Mouse (Mus musculus) adrenal gland, adult (tissue): ENCODE results near the gene Iqcf5.
A peak's percentile ranks its signal among the peaks of the same experiment; 100 is the strongest.

Experiments
- DNase-seq, 2 experiments: peaks; one replicate each; pipeline ENCODE4 v3.0.0; 2022 to 2023; ENCODE audit warnings: low spot score in 1 of 2; ENCODE audit not compliant: inconsistent age in 2 of 2

Iqcf5 gene

GRCm38 (mm10) chr9:106514273-106514672 is at the start of gene Iqcf5:
Gene Iqcf5 (plus strand): TSS chr9:106514573.
- DNase-seq = no peak

DNA sequence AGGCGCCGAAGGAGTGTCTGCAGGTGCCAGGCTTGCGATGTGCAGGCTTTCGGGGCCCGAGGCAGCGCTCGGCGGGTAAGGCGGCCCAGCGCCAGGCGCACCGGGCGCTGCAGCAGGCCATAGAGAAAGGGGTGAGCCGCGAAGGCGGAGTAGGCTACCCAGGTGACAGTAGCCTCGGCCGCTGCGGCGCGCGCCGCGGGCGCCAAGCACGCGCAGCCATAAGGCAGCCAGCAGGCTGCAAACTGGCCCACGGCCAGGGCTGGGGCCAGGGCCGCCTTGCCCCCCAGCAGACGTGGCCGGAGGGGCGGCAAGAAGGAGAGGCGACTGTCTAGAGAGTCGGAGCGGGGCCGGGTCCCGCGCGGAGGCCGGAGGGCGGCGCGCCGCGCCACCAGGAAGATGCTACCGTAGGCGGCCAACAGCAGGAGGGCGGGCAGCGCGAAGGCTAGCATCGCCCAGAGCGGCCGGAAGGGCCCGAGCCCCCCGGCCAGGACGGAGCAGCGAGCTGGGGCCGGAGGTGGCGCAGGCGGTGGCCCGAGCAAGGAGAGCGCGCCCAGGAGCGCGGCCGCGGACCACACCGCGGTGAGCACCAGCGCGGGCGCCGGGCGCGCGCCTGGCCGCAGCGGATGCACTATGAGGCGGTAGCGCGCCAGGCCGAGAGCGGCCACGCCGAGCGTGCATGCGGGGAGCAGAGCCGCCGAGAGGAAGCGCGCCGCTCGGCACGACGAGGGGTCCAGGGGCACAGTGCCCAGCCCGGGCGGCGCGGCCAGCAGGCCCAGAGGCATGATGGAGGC is 49.4 kb upstream of the Iqcf5 start:
- peak; percentile 56 to 76 for DNase-seq

GRCm38 (mm10) chr9:106465571-106466200 is 48.7 kb upstream of the Iqcf5 start, which contains the start of gene Gpr62:
Gene Gpr62 (minus strand): TSS chr9:106465938.
- no peak for DNase-seq

- DNase-seq = no peak
These were observed 47.7 kb upstream of the Iqcf5 start for GRCm38 (mm10) chr9:106466721-106467120.

GRCm38 (mm10) chr9:106467746-106468145 is 46.6 kb upstream of the Iqcf5 start:
- peak in 1 of 2 experiments; percentile 16 for DNase-seq

GRCm38 (mm10) chr9:106469317-106469716 is 45.1 kb upstream of the Iqcf5 start:
- peak in 1 of 2 experiments; percentile 41 for DNase-seq

DNA sequence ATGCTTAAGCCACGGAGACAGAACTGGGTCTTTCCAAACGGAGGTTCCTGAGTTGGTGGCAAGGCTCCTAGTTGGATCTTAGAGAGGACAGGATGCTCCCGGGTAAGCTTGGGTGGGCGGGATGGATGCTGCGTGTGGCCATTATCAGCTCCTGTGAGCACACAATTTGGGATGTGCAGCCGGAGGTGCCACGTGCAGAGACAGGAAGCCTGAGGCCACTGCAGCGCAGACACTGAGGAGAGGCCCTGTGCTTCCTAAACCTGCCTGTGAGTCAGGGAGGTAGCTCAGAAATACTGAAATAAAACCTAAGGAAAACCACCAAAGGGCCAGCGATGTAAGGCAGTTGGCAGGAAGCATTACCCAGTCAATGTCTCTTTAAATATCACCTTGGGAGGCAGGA is 44.6 kb upstream of the Iqcf5 start:
- DNase-seq = peak in 1 of 2 experiments; percentile 3

- DNase-seq = peak; percentile 15 to 23
These were observed 43.2 kb upstream of the Iqcf5 start for GRCm38 (mm10) chr9:106470991-106471750.

DNA sequence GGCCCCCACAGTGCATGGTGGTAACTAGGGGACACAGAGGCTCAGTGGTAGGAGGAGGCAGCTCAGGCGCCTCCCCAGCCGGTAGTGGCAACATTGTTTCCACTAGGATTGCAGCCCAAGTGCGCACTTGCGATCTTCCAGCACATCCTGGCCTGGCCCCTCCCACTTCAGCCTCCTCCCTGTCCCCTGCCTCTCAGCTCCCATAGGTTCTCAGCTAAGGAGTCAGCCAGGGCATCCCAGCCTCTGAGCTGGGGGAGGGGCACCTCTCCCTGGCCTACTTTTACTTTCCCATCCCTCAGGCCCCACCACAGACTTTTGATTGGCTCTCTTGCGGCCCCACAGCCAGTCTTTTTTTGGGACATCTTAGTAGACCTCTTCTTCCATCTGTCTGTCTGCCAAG is 42.5 kb upstream of the Iqcf5 start:
- DNase-seq = peak; percentile 71 to 73

- DNase-seq = peak in 1 of 2 experiments; percentile 17
These were observed 42.1 kb upstream of the Iqcf5 start for GRCm38 (mm10) chr9:106472321-106472720.

DNA sequence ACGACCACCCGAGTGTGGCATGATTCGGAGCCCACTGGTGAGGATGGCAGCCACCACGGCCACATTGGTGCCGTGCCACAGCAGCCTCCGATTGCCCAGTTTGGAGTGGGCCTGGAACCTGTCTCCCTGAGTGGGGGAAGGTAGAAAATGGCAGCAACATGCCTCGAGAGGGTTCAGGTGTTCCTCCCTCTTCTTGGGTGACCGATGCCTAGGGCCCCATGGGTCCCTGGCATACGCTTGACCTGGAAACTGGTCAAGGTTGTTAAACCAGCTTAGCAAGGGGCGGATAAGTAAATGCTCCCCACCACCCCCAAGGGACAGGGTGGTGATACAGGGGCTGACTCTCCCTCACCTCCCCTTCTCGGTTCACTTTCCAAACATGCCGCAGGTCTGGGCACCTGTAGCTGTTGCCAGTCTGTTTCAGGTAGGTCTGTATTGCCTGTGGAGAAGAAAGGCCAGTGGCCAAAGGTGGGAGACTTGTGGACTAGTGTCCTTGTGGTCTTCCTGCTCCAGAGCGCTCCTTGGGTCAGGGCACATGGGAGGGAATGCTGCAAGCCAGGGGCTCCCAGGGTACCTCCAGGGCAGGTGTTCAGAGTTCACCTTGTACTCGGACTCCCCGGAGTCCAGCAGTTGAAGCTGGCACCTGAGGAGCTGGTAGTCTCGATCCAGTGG is 41.2 kb upstream of the Iqcf5 start:
- DNase-seq = peak in 1 of 2 experiments; percentile 39

DNA sequence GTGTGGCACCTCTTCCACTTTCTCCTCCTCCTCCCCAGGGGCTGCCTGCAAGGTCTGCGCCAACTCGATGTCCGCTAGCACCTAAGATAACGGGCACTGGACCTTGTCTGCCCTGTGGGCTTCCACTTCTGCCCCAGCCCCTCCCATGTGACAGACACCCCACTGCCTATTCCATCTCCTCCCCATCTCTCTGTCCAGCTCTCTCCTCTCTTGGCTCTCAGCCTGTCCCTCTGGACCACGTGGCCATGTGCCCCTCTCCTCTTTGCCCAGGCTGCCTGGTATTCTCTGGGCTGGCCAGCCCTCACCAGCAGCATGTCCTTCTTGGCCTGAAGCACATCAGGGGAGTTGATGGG is 40.6 kb upstream of the Iqcf5 start:
- peak; percentile 34 to 52 for DNase-seq

GRCm38 (mm10) chr9:106474456-106474855 is 39.9 kb upstream of the Iqcf5 start:
- DNase-seq = peak; percentile 78 to 91

- peak; percentile 46 to 57 for DNase-seq
These were observed 39.3 kb upstream of the Iqcf5 start for GRCm38 (mm10) chr9:106475046-106475445.

DNA sequence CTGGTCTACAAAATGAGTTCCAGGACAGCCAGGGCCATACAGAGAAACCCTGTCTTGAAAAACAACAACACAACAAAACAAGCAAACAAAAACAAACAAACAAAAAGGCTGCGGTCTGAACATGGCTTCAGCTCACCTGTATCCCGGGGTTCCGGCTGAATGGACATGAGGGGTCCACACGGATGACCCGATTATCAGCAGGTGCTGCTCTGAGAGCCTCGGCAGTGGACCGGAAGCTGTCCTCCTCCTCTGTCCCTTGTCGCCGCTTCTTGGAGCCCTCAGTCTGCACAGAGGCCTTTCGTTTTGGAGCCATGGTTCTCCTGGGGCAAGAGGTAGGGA is 38.7 kb upstream of the Iqcf5 start, which contains the start of gene Rrp9:
Gene Rrp9, plus strand, starts transcription at position 301 of the 339 bp plus-strand sequence.
- no peak for DNase-seq

DNA sequence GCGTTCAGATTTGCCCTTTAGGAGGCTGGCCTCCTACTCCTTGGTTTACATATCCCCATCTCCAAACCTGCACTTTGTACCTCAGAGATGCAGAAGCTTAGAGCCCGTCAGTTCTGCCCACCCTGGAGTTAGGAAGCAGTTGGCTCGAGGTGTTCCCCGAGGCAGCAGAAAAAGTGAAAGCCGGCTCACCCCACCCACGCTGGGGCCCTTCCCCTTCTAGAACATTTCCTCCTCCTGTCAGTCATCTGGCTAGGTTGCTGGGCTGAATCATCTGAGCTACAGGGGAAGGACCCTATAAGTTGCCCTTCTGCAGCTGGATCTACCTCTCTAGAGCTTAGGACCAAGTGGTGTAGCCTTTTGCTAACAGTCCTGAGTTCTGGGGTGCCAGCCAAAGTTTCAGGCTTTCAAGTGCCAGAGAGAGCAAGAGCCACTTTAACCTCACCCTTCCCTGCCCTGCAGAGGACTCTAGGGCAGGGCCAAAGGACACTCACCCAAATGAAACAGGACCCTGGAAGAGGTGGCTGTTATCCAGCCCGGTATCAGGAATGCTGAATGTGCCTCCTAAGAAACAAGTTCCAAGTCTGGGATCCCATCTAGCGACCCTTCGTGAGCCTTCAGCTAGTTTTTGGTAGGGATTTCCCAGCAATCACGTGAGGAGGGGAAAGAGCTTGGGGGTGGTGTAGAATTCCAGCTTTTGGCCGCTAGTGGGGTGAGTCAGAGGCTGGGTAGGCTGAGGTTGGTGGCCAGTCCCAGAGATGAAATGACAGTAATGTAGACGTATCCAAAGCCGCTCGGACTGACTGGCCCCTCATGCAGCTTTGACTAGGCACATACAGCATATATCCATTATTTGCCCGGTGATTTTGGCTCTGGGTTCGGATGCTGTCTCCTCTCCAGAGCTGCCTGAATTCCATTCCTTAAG is 38.1 kb upstream of the Iqcf5 start:
- DNase-seq = peak; percentile 83 to 94

GRCm38 (mm10) chr9:106476924-106477484 is 37.4 kb upstream of the Iqcf5 start, which contains the start of gene Parp3:
Gene Parp3 (minus strand): TSS chr9:106476949.
- peak; percentile 100 for DNase-seq

DNA sequence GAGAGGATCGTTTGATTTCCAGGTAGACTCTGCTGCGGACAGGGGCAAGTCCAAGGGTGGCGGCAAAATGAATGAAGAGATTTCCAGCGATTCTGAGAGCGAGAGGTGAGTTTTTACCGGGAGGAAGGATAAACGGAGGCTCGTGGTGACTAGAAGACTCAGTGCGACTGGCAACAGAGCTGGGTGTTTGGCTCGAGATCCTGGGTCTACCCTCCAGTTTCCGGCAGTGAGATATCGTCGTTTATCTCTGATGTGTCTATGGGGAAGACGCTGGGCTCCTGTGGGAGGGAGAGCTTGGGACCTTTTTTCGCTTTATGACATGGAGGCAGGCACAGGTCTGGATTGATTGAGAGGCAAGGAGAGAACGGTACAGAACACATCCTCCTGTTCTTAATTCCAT is 36.7 kb upstream of the Iqcf5 start:
- peak in 1 of 2 experiments; percentile 51 for DNase-seq

GRCm38 (mm10) chr9:106478101-106478500 is 36.3 kb upstream of the Iqcf5 start:
- DNase-seq = peak in 1 of 2 experiments; percentile 7

DNA sequence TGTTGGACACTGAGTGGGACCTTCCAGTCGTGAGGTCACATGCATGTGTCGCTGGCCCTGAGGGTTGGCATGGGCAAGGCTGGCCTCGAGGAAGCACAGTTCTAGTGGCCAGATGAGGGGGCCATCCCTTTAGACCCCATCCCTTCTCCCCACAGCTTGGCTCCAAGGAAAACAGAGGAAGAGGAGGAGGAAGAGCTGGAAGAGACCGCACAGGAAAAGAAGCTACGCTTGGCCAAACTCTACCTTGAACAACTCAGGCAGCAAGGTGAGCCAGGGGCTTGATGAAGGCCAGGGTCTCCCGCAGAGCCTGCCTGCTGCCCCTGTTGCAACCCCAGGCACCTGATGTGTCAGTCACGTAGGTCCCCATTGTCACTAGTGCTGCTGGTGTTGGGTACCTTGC is 33.8 kb upstream of the Iqcf5 start:
- DNase-seq = peak in 1 of 2 experiments; percentile 30
